Mouse (Mus musculus) midbrain, embryonic 13.5 days (tissue): Measurements from ENCODE around the gene Zcchc17. TPM values are rescaled to one million over a fixed set of nuclear protein-coding genes. Genes with fewer than 3 reads are reported as not detected.

Experiments used
- ATAC-seq: fragments of 200-750 bp; cut with Nextera tagmentation; 2 replicates; pipeline ENCODE4 v1.8.0; 2017; ENCODE audit warnings: mild to moderate bottlenecking, moderate TSS enrichment, moderate library complexity
- H3K27ac ChIP-seq: fragments of 300-500 bp; sonication (generic); 2 replicates; pipeline ENCODE4 v1.5.1; 2015; ENCODE audit warnings: inconsistent platforms, mild to moderate bottlenecking, moderate library complexity
- H3K27me3 ChIP-seq: fragments of 300-500 bp; sonication (generic); 2 replicates; pipeline ENCODE4 v1.6.1; 2015; ENCODE audit warnings: mild to moderate bottlenecking, inconsistent platforms
- H3K36me3 ChIP-seq: fragments of 300-500 bp; sonication (generic); 2 replicates; pipeline ENCODE4 v1.6.1; 2015; ENCODE audit warnings: mild to moderate bottlenecking, inconsistent platforms
- H3K4me1 ChIP-seq: fragments of 300-500 bp; sonication (generic); replicated peaks from 2 replicates; pipeline ENCODE4 v1.6.1; 2015; ENCODE audit warnings: inconsistent platforms
- H3K4me2 ChIP-seq: fragments of 300-500 bp; sonication (generic); replicated peaks from 2 replicates; pipeline ENCODE4 v1.6.1; 2015; ENCODE audit warnings: moderate library complexity, mild to moderate bottlenecking, inconsistent platforms
- H3K4me3 ChIP-seq: fragments of 300-500 bp; sonication (generic); replicated peaks from 2 replicates; pipeline ENCODE4 v1.5.1; 2015; ENCODE audit warnings: mild to moderate bottlenecking, inconsistent platforms
- H3K9ac ChIP-seq: fragments of 300-500 bp; sonication (generic); replicated peaks from 2 replicates; pipeline ENCODE4 v1.6.1; 2015; ENCODE audit warnings: mild to moderate bottlenecking, inconsistent platforms
- H3K9me3 ChIP-seq: fragments of 300-500 bp; sonication (generic); 2 replicates; pipeline ENCODE4 v1.6.1; 2016; ENCODE audit warnings: mild to moderate bottlenecking, inconsistent platforms
- WGBS: fragments of 180-500 bp; shearing (Covaris S2); methylation state at CpG from one replicate; pipeline ENCODE4 v1.1.7; 2015; 5-methylcytosine and 5-hydroxymethylcytosine counted together
- polyA plus RNA-seq: library from polyadenylated mRNA; unstranded; fragments of >200 nt; fragmentation: Nextera tagmentation; extraction: Ambion mirVana; gene quantifications from 2 replicates; pipeline ENCODE4 v1.2.1, GENCODE M21; 2015

The Zcchc17 gene
- polyA plus RNA-seq, 1 experiment from 2014 or later = 84.6 TPM

DNA sequence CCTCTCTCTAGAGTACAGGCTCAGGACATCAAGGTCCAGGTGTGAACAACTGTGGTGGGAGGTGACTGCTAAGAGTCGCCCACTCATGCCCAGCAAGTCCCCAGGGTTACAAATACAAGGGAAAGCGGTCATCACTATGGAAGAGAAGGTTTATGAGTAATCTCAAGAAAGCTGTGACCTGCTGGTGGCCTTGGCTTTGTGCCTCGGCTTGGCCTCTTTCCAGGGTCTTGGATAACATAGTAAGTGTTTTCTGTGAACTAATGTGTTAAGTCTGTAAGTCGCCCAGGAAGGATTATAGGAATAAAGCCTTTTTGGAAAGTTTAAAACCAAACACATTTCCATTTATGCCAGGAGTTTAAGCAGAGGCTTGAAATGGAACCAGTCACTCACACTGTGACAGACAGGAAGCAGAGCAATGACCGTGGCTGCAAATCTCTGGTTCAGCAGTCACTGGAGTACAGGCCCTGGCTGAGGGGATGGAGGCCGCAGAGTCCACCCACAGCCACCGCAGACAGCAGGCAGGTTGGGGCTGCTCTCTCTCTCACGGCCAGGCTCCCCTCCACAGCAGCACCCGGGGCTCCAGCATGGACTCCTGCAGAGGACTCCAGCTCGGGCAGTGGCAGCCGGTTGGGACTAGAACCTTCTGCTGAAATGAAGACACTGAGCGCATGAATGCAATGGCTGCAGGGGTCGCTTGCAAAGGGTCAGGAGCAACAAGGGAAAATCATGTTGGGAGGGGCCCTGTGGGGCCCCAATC is 43.8 kb downstream of the Zcchc17 start:
- Histone ChIP-seq H3K4me1 (no peaks in the 10 kb centered on the region), H3K27ac (no peak overlapping the region), H3K9ac (no peak overlapping the region), H3K27me3 (peaks cover 4% of the 10 kb centered on the region; the same call in 1 of the 2 replicates), H3K36me3 (peaks cover 76% of the 10 kb centered on the region), H3K9me3 (no peaks in the 10 kb centered on the region), H3K4me3 (no peak overlapping the region), H3K4me2 (no peak overlapping the region)
- no peak for ATAC-seq
- 71% methylated on average over 13 of the region's 13 CpGs for WGBS

GRCm38 (mm10) chr4:130313552-130313951 is 46.2 kb downstream of the Zcchc17 start:
- no peak for ATAC-seq
- no peak overlapping the region for H3K4me3 ChIP-seq
- H3K27ac ChIP-seq = no peak overlapping the region
- WGBS = over 99% methylated on average over 4 of the region's 4 CpGs
- peaks cover 54% of the 10 kb centered on the region for H3K36me3 ChIP-seq
- no peaks in the 10 kb centered on the region for H3K9me3 ChIP-seq
- no peak overlapping the region for H3K4me2 ChIP-seq
- H3K9ac ChIP-seq = no peak overlapping the region
- peaks cover 12% of the 10 kb centered on the region for H3K4me1 ChIP-seq
- H3K27me3 ChIP-seq = peaks cover 17% of the 10 kb centered on the region

- Histone ChIP-seq H3K4me1 (peaks cover 21% of the 10 kb centered on the region), H3K36me3 (peaks cover 49% of the 10 kb centered on the region), H3K27ac (no peak overlapping the region), H3K4me2 (no peak overlapping the region), H3K9me3 (no peaks in the 10 kb centered on the region), H3K27me3 (peaks cover 21% of the 10 kb centered on the region), H3K9ac (no peak overlapping the region), H3K4me3 (no peak overlapping the region)
- ATAC-seq = no peak
- 93% methylated on average over 3 of the region's 3 CpGs for WGBS
Observed at GRCm38 (mm10) chr4:130312526-130312925, 47.2 kb downstream of the Zcchc17 start.

- H3K9me3 ChIP-seq = no peaks in the 10 kb centered on the region
- peak overlapping the region; percentile 78 for H3K9ac ChIP-seq
- peaks cover 20% of the 10 kb centered on the region for H3K36me3 ChIP-seq
- WGBS = 43% methylated on average over 8 of the region's 8 CpGs
- peaks cover 29% of the 10 kb centered on the region for H3K4me1 ChIP-seq
- ATAC-seq = no peak
- peak overlapping the region; percentile 56 for H3K4me3 ChIP-seq
- H3K27me3 ChIP-seq = peaks cover 45% of the 10 kb centered on the region
- peak overlapping the region; percentile 87 for H3K4me2 ChIP-seq
- 0 out of 2 replicates have a peak overlapping the region, but pooled peaks have one; percentile 21 for H3K27ac ChIP-seq
Observed at GRCm38 (mm10) chr4:130309254-130309653, 50.5 kb downstream of the Zcchc17 start.

- Histone ChIP-seq H3K27ac (peak within 1 kb of the TSS; percentile 21; the same call in 1 of the 2 replicates), H3K27me3 (peaks cover 45% of the 10 kb centered on the region), H3K36me3 (peaks cover 12% of the 10 kb centered on the region), H3K9ac (peak within 1 kb of the TSS; percentile 78), H3K4me2 (peak within 1 kb of the TSS; percentile 87), H3K9me3 (no peaks in the 10 kb centered on the region), H3K4me1 (peaks cover 29% of the 10 kb centered on the region), H3K4me3 (peak within 1 kb of the TSS; percentile 56)
- ATAC-seq = peak; percentile 73
- WGBS = under 1% methylated on average over 52 of the region's 52 CpGs
Observed at GRCm38 (mm10) chr4:130308231-130309081, 51.3 kb downstream of the Zcchc17 start, which contains the start of the genes Fabp3 and Gm10570. Gene Fabp3 (plus strand): TSS chr4:130308595. Gene Gm10570 (minus strand): TSS chr4:130308674.

GRCm38 (mm10) chr4:130307851-130308230 is 51.9 kb downstream of the Zcchc17 start:
- Histone ChIP-seq H3K4me3 (peak overlapping the region; percentile 56), H3K27ac (no peak overlapping the region), H3K27me3 (peaks cover 45% of the 10 kb centered on the region), H3K36me3 (peaks cover 6% of the 10 kb centered on the region), H3K4me1 (peaks cover 29% of the 10 kb centered on the region), H3K4me2 (peak overlapping the region; percentile 87), H3K9me3 (no peaks in the 10 kb centered on the region), H3K9ac (peak overlapping the region; percentile 78)
- ATAC-seq = peak; percentile 31; the same call in 1 of the 2 replicates
- under 1% methylated on average over 23 of the region's 23 CpGs for WGBS

- Histone ChIP-seq H3K9ac (no peak overlapping the region), H3K4me1 (peaks cover 29% of the 10 kb centered on the region), H3K4me2 (no peak overlapping the region; the same call in 1 of the 2 replicates), H3K27ac (no peak overlapping the region), H3K27me3 (peaks cover 45% of the 10 kb centered on the region), H3K9me3 (no peaks in the 10 kb centered on the region), H3K36me3 (no peaks in the 10 kb centered on the region), H3K4me3 (no peak overlapping the region)
- ATAC-seq = no peak
- 80% methylated on average over 10 of the region's 10 CpGs for WGBS
Observed at GRCm38 (mm10) chr4:130306796-130307630, 52.7 kb downstream of the Zcchc17 start.

- peaks cover 27% of the 10 kb centered on the region for H3K4me1 ChIP-seq
- H3K4me3 ChIP-seq = no peak overlapping the region
- no peak overlapping the region for H3K4me2 ChIP-seq
- ATAC-seq = no peak
- no peak overlapping the region for H3K9ac ChIP-seq
- WGBS = 21% methylated on average over 3 of the region's 3 CpGs
- no peaks in the 10 kb centered on the region for H3K9me3 ChIP-seq
- H3K27ac ChIP-seq = no peak overlapping the region
- H3K27me3 ChIP-seq = peaks cover 34% of the 10 kb centered on the region
- no peaks in the 10 kb centered on the region for H3K36me3 ChIP-seq
Observed at GRCm38 (mm10) chr4:130304746-130305145, 55.0 kb downstream of the Zcchc17 start.

GRCm38 (mm10) chr4:130302285-130302870 is 57.4 kb downstream of the Zcchc17 start:
- Histone ChIP-seq H3K9ac (no peak overlapping the region), H3K9me3 (no peaks in the 10 kb centered on the region), H3K36me3 (no peaks in the 10 kb centered on the region), H3K4me2 (no peak overlapping the region), H3K4me1 (peaks cover 7% of the 10 kb centered on the region; the same call in 1 of the 2 replicates), H3K27ac (no peak overlapping the region), H3K4me3 (no peak overlapping the region), H3K27me3 (peaks cover 23% of the 10 kb centered on the region)
- ATAC-seq = no peak
- 47% methylated on average over 12 of the region's 12 CpGs for WGBS

- no peak overlapping the region for H3K27ac ChIP-seq
- no peaks in the 10 kb centered on the region for H3K9me3 ChIP-seq
- WGBS = 69% methylated on average over 8 of the region's 8 CpGs
- no peak overlapping the region for H3K4me3 ChIP-seq
- no peak overlapping the region for H3K9ac ChIP-seq
- ATAC-seq = no peak
- H3K4me1 ChIP-seq = peaks cover 3% of the 10 kb centered on the region; the same call in 1 of the 2 replicates
- H3K4me2 ChIP-seq = no peak overlapping the region
- no peaks in the 10 kb centered on the region for H3K36me3 ChIP-seq
- no peaks in the 10 kb centered on the region for H3K27me3 ChIP-seq
Observed at GRCm38 (mm10) chr4:130299629-130300018, 60.1 kb downstream of the Zcchc17 start.
